Mouse (Mus musculus) adrenal gland, adult (tissue): ENCODE measurements around the gene Trpm4.

Experiments
- DNase-seq, 2 experiments: peaks; one replicate each; pipeline ENCODE4 v3.0.0; 2022 to 2023; ENCODE audit warnings: low spot score in 1 of 2; ENCODE audit not compliant: inconsistent age in 2 of 2

Gene Trpm4

GRCm38 (mm10) chr7:45259281-45259680, 74.3 kb downstream of the Trpm4 start:
- no peak for DNase-seq

- DNase-seq = no peak
Observed at GRCm38 (mm10) chr7:45257063-45257840, 76.3 kb downstream of the Trpm4 start.

- DNase-seq = peak in 1 of 2 experiments; percentile 50
Observed at GRCm38 (mm10) chr7:45255822-45256221, 77.8 kb downstream of the Trpm4 start.

GRCm38 (mm10) chr7:45253806-45254205, 79.8 kb downstream of the Trpm4 start:
- DNase-seq = no peak
